Mouse (Mus musculus): ENCODE measurements around the gene Klhl18.

DNA sequence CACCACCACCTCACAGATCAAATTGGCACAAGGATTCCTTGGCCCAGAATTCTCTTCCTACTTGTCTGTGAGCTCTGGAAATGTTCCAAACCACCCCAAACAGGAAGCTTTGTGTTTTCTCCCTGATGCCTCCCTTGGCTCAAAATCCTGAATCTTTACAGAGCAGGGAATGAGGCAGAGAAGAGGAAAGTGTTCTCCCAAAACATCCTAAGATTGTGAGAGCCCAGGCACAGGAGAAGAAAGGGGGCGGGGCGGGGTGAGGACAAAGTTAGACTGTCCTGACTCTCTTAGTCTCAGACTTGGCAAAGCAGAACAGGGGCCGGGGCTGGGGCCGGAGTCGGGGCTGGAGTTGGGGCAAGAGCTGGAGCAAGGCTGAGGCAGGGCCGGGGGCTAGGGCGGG is 63.6 kb downstream of the Klhl18 start:
- no peak for TF ChIP-seq CTCF (IDR thresholded peaks at IDR 0.05; ENCODE audit: low read depth, low read length)
- TF ChIP-seq POLR2A (IDR thresholded peaks at IDR 0.05; ENCODE audit: extremely low read depth, insufficient read depth, low read length), result no peak

Measured in liver, adult 2 months (tissue).